ENCODE assay signal across 8 mouse cellular contexts in genomic region chr13:58067540-58068103, GRCm38 (mm10). TPM values are rescaled to one million over a fixed set of nuclear protein-coding genes. Genes with fewer than 3 reads are reported as not detected.
DNase-seq lines count a peak whose midpoint lies in the region; ATAC-seq and TF ChIP-seq lines count a peak whose summit lies in the region.

No protein-coding gene starts in this region.

- H3K27me3 ChIP-seq in ES-Bruce4 (ENCODE audit: control insufficient read depth, insufficient read depth, low read length, poor library complexity, severe bottlenecking): no peaks in the 10 kb centered on the region
- no peaks in the 10 kb centered on the region for H3K27me3 ChIP-seq in neural tube, embryonic 14.5 days (ENCODE audit: control insufficient read depth, insufficient read depth, low read length)

- DNase-seq in heart, adult 11 months: peak; percentile 99
- peak; percentile 95 for DNase-seq in kidney, adult 11 months
- peak; percentile 56 for DNase-seq in lung, adult 2 months
- DNase-seq in cerebellum, postnatal 25 days: no peak
- no peak for DNase-seq in Muller cell, postnatal 12 days (ENCODE audit: inconsistent ontology term)

- 0 out of 2 replicates have a peak, but pooled peaks have one; percentile 31 for TF ChIP-seq EP300 in ES-Bruce4 (IDR thresholded peaks at IDR 0.05; ENCODE audit: insufficient read depth, low read depth, low read length)

- ATAC-seq in neural tube, embryonic 14.5 days (ENCODE audit: low read depth): no peak

- WGBS in lung, adult 2 months: 18% methylated on average over 17 of the region's 17 CpGs
- 22% methylated on average over 17 of the region's 17 CpGs for WGBS in neural tube, embryonic 14.5 days

- no peak for TF ChIP-seq POLR2A in ES-Bruce4 (IDR thresholded peaks at IDR 0.05; ENCODE audit: insufficient read depth, low read length)
- no peak for TF ChIP-seq POLR2A in bone marrow macrophage, adult 2 months (IDR thresholded peaks at IDR 0.05; ENCODE audit: borderline replicate concordance, low read depth, low read length)
- TF ChIP-seq POLR2A in lung, adult 2 months (IDR thresholded peaks at IDR 0.05; ENCODE audit: borderline replicate concordance, extremely low read depth, low read depth, low read length): peak; percentile 31; the same call in 1 of the 2 replicates

- H3K9ac ChIP-seq in ES-Bruce4 (ENCODE audit: low read depth, poor library complexity, severe bottlenecking): no peak overlapping the region
- no peak overlapping the region for H3K9ac ChIP-seq in neural tube, embryonic 14.5 days (replicated peaks; ENCODE audit: low read depth, low read length)

- no peaks in the 10 kb centered on the region for H3K36me3 ChIP-seq in ES-Bruce4 (ENCODE audit: control insufficient read depth, insufficient read depth, low read length, poor library complexity, severe bottlenecking)
- no peaks in the 10 kb centered on the region for H3K36me3 ChIP-seq in neural tube, embryonic 14.5 days (ENCODE audit: control insufficient read depth, insufficient read depth, low read length)

- TF ChIP-seq CTCF in ES-Bruce4 (IDR thresholded peaks at IDR 0.05; ENCODE audit: low read depth, low read length): peak; percentile 2
- no peak for TF ChIP-seq CTCF in bone marrow macrophage, adult 2 months (IDR thresholded peaks at IDR 0.05; ENCODE audit: low read depth, low read length)
- TF ChIP-seq CTCF in lung, adult 2 months (IDR thresholded peaks at IDR 0.05; ENCODE audit: insufficient read depth, low read length): no peak

- H3K4me3 ChIP-seq in ES-Bruce4 (ENCODE audit: low read depth, low read length): 0 out of 2 replicates have a peak overlapping the region, but pooled peaks have one; percentile 4
- H3K4me3 ChIP-seq in bone marrow macrophage, adult 2 months (ENCODE audit: insufficient read depth, low read length): peak overlapping the region; percentile 18; the same call in 1 of the 2 replicates
- H3K4me3 ChIP-seq in lung, adult 2 months (replicated peaks; ENCODE audit: extremely low read depth, low read depth, low read length): peak overlapping the region; percentile 25
- no peak overlapping the region for H3K4me3 ChIP-seq in neural tube, embryonic 14.5 days (ENCODE audit: low read depth, low read length)

- no peak overlapping the region for H3K4me2 ChIP-seq in neural tube, embryonic 14.5 days (ENCODE audit: low read depth, low read length)

- no peaks in the 10 kb centered on the region for H3K9me3 ChIP-seq in ES-Bruce4 (replicated peaks; ENCODE audit: control insufficient read depth, insufficient read depth, low read length, poor library complexity, severe bottlenecking)
- H3K9me3 ChIP-seq in neural tube, embryonic 14.5 days (ENCODE audit: control insufficient read depth, low read length): no peaks in the 10 kb centered on the region

- H3K27ac ChIP-seq in ES-Bruce4 (ENCODE audit: insufficient read depth, low read length): no peak overlapping the region
- H3K27ac ChIP-seq in bone marrow macrophage, adult 2 months (ENCODE audit: insufficient read depth, low read depth, low read length): peak overlapping the region; percentile 49
- H3K27ac ChIP-seq in neural tube, embryonic 14.5 days (ENCODE audit: low read depth, low read length): 0 out of 2 replicates have a peak overlapping the region, but pooled peaks have one; percentile 22

- no peaks in the 10 kb centered on the region for H3K4me1 ChIP-seq in ES-Bruce4 (ENCODE audit: control insufficient read depth, insufficient read depth, low read length)
- H3K4me1 ChIP-seq in bone marrow macrophage, adult 2 months (ENCODE audit: control insufficient read depth, insufficient read depth, low read length): peaks cover 6% of the 10 kb centered on the region
- H3K4me1 ChIP-seq in lung, adult 2 months (ENCODE audit: control insufficient read depth, insufficient read depth, low read length): peaks cover 10% of the 10 kb centered on the region
- H3K4me1 ChIP-seq in neural tube, embryonic 14.5 days (ENCODE audit: control insufficient read depth, insufficient read depth, low read length): no peaks in the 10 kb centered on the region

RNA-seq across cellular contexts. Expression of gene Klhl3, which starts 45.8 kb away (rescaled TPM):
- polyA plus RNA-seq in ES-Bruce4 (2011; ENCODE audit: insufficient read depth, insufficient read length, low read depth, missing spikeins): 0.25 and 0.30 TPM in 2 replicates
- 0.44 and 0.79 TPM in 2 replicates for polyA plus RNA-seq in bone marrow macrophage, adult 2 months (2012; ENCODE audit: insufficient read depth, insufficient read length, missing spikeins)
- polyA plus RNA-seq in lung, adult 2 months (2012; rRNA removed): 1.8 TPM in 2 replicates
- polyA plus RNA-seq in neural tube, embryonic 14.5 days (2014; fragmentation: Nextera tagmentation; extraction: Ambion mirVana): 15.2 and 17.6 TPM in 2 replicates

Comparison
In these comparisons a context has a peak if more than half of its experiments do, and no peak if none do; other contexts are left out.
1. DNase-seq: peak in heart, adult 11 months (single experiment), kidney, adult 11 months (single experiment) and lung, adult 2 months (single experiment); none in cerebellum, postnatal 25 days (0 of 2) and Muller cell, postnatal 12 days (single experiment).